Comparison of ENCODE assay signal across 28 mouse cellular contexts in the genomic region with DNA sequence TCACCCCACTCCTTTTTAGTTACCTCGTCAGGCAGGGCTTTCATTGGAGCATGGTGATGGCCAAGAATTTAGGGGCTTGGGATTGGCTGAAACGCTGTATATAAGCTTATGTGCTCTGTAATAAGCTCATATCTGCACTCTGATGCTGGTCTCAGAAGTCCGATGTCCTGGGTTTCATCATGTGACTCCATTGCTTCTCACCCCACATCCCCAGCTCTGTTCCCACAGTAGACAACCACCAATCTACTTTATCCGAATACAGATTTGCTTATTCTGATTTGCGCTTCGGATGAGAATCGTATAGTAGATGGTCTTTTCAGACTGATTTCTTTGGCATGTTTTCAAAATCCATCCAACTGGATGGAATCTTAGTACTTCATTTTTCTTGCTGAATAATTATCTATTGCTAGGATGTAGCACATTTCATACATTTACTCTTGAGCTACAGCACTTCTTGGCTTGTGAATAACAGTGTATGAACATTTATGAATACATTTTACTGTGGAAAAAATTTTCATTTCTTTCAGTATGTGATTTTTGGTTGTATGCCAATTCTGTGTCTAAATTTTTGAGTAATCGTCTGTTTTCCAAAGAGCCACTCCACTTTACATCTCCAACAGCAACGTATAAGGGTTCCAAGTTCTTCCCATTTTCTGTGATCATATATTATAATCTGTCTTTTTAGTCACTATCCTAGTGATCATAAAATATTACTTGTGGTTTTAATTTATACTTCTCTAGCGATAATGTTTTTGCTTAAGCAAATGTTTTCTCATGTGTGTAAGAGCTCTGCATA.
DNase-seq lines count a peak whose midpoint lies in the region; ATAC-seq and TF ChIP-seq lines count a peak whose summit lies in the region.
"Had no signal": no experiment of that assay in that cellular context is flagged by ENCODE, and none has a peak within 500 bp of the region (broad histone marks: within the 10 kb centered on the region; RNA-seq: fewer than 3 reads in every experiment).

No protein-coding gene starts in this region.

- DNase-seq in embryonic facial prominence, embryonic 14.5 days (ENCODE audit: low spot score) = peak; percentile 14
- no peak for DNase-seq in embryonic facial prominence, embryonic 10.5 days (ENCODE audit: low spot score)
- peak; percentile 12 for DNase-seq in hindbrain, postnatal 0 days (ENCODE audit: low spot score)
- no peak for DNase-seq in hindbrain, embryonic 10.5 days (ENCODE audit: low spot score)
- DNase-seq in lung, postnatal 14 days = no peak
- no peak for DNase-seq in layer of hippocampus, postnatal 36 days
- DNase-seq: adrenal gland, postnatal 10 days; cerebellum, adult 11-12 months; cerebellum, adult 9-11 months; heart, adult 2 months; heart, postnatal 4 days; kidney, adult 11 months; kidney, postnatal 36 days; left cerebral cortex, postnatal 4 days; liver; lung, adult 2 months; midbrain, embryonic 14.5 days; right cerebral cortex, postnatal 25 days; thymus, postnatal 14 days had no signal

- no peak overlapping the region for H3K9ac ChIP-seq in embryonic facial prominence, embryonic 14.5 days (ENCODE audit: low read depth, low read length)
- H3K9ac ChIP-seq in hindbrain, postnatal 0 days (replicated peaks; ENCODE audit: low read length) = no peak overlapping the region
- no peak overlapping the region for H3K9ac ChIP-seq in lung, embryonic 16.5 days (ENCODE audit: low read length)
- H3K9ac ChIP-seq: embryonic facial prominence, embryonic 15.5 days; heart, embryonic 12.5 days; hindbrain, embryonic 14.5 days; liver, embryonic 14.5 days; neural tube, embryonic 15.5 days had no signal

- TF ChIP-seq CTCF in hindbrain, postnatal 0 days (IDR thresholded peaks at IDR 0.05; ENCODE audit: low read depth) = no peak

- no peak overlapping the region for H3K4me2 ChIP-seq in embryonic facial prominence, embryonic 14.5 days (ENCODE audit: low read depth, low read length)
- H3K4me2 ChIP-seq in hindbrain, postnatal 0 days (ENCODE audit: low read depth, low read length) = no peak overlapping the region
- H3K4me2 ChIP-seq in lung, embryonic 16.5 days (ENCODE audit: low read depth, low read length) = no peak overlapping the region
- H3K4me2 ChIP-seq: embryonic facial prominence, embryonic 15.5 days; heart, embryonic 12.5 days; hindbrain, embryonic 14.5 days; neural tube, embryonic 15.5 days had no signal

- H3K27me3 ChIP-seq in embryonic facial prominence, embryonic 14.5 days (replicated peaks; ENCODE audit: control insufficient read depth, insufficient read depth, low read length) = no peaks in the 10 kb centered on the region
- no peaks in the 10 kb centered on the region for H3K27me3 ChIP-seq in embryonic facial prominence, embryonic 10.5 days (replicated peaks; ENCODE audit: low read depth, poor library complexity, severe bottlenecking)
- H3K27me3 ChIP-seq in hindbrain, postnatal 0 days (ENCODE audit: insufficient read depth, low read length) = no peaks in the 10 kb centered on the region
- no peaks in the 10 kb centered on the region for H3K27me3 ChIP-seq in hindbrain, embryonic 10.5 days (ENCODE audit: insufficient read depth, poor library complexity, severe bottlenecking)
- no peaks in the 10 kb centered on the region for H3K27me3 ChIP-seq in lung, embryonic 16.5 days (ENCODE audit: control insufficient read depth, insufficient read depth, low read depth, low read length)
- H3K27me3 ChIP-seq: embryonic facial prominence, embryonic 15.5 days; heart, embryonic 12.5 days; neural tube, embryonic 15.5 days; Patski had no signal

- H3K4me1 ChIP-seq in embryonic facial prominence, embryonic 14.5 days (ENCODE audit: control insufficient read depth, insufficient read depth, low read length) = no peaks in the 10 kb centered on the region
- H3K4me1 ChIP-seq in embryonic facial prominence, embryonic 10.5 days = no peaks in the 10 kb centered on the region
- no peaks in the 10 kb centered on the region for H3K4me1 ChIP-seq in hindbrain, postnatal 0 days (ENCODE audit: insufficient read depth, low read length)
- H3K4me1 ChIP-seq in hindbrain, embryonic 10.5 days (replicated peaks) = no peaks in the 10 kb centered on the region
- H3K4me1 ChIP-seq in lung, embryonic 16.5 days (replicated peaks; ENCODE audit: control insufficient read depth, insufficient read depth, low read length) = no peaks in the 10 kb centered on the region
- H3K4me1 ChIP-seq: embryonic facial prominence, embryonic 15.5 days; neural tube, embryonic 15.5 days had no signal

- no peak overlapping the region for H3K27ac ChIP-seq in embryonic facial prominence, embryonic 14.5 days (replicated peaks; ENCODE audit: low read depth, low read length)
- H3K27ac ChIP-seq in embryonic facial prominence, embryonic 10.5 days (replicated peaks) = no peak overlapping the region
- no peak overlapping the region for H3K27ac ChIP-seq in hindbrain, postnatal 0 days
- H3K27ac ChIP-seq in hindbrain, embryonic 10.5 days = no peak overlapping the region
- no peak overlapping the region for H3K27ac ChIP-seq in lung, embryonic 16.5 days (ENCODE audit: low read length)
- H3K27ac ChIP-seq: embryonic facial prominence, embryonic 15.5 days; heart, adult 2 months; hindbrain, embryonic 14.5 days; liver, embryonic 14.5 days; neural tube, embryonic 15.5 days had no signal

- ATAC-seq in embryonic facial prominence, embryonic 14.5 days (ENCODE audit: low read depth) = no peak
- ATAC-seq in hindbrain, postnatal 0 days = no peak
- peak; percentile 59; the same call in 1 of the 2 replicates for ATAC-seq in lung, embryonic 16.5 days (ENCODE audit: low read depth)
- ATAC-seq: inflammation-experienced regulatory T-cells, adult 6 months; Patski had no signal

- H3K9me3 ChIP-seq in embryonic facial prominence, embryonic 14.5 days (ENCODE audit: control insufficient read depth, low read length) = no peaks in the 10 kb centered on the region
- no peaks in the 10 kb centered on the region for H3K9me3 ChIP-seq in embryonic facial prominence, embryonic 10.5 days
- no peaks in the 10 kb centered on the region for H3K9me3 ChIP-seq in hindbrain, postnatal 0 days (ENCODE audit: low read length)
- H3K9me3 ChIP-seq in hindbrain, embryonic 10.5 days = no peaks in the 10 kb centered on the region
- H3K9me3 ChIP-seq in lung, embryonic 16.5 days (ENCODE audit: control insufficient read depth, low read length) = no peaks in the 10 kb centered on the region
- H3K9me3 ChIP-seq: embryonic facial prominence, embryonic 15.5 days; G1E; heart, embryonic 12.5 days; neural tube, embryonic 15.5 days had no signal

- WGBS in embryonic facial prominence, embryonic 14.5 days = 77% methylated on average over 10 of the region's 10 CpGs
- 93% methylated on average over 10 of the region's 10 CpGs for WGBS in embryonic facial prominence, embryonic 10.5 days
- WGBS in hindbrain, postnatal 0 days = 78% methylated on average over 10 of the region's 10 CpGs
- WGBS in hindbrain, embryonic 10.5 days = 89% methylated on average over 10 of the region's 10 CpGs
- WGBS in lung, embryonic 16.5 days = 49% methylated on average over 10 of the region's 10 CpGs

- H3K4me3 ChIP-seq in embryonic facial prominence, embryonic 14.5 days (ENCODE audit: low read depth, low read length) = no peak overlapping the region
- no peak overlapping the region for H3K4me3 ChIP-seq in embryonic facial prominence, embryonic 10.5 days
- no peak overlapping the region for H3K4me3 ChIP-seq in hindbrain, postnatal 0 days (ENCODE audit: low read length)
- no peak overlapping the region for H3K4me3 ChIP-seq in hindbrain, embryonic 10.5 days
- no peak overlapping the region for H3K4me3 ChIP-seq in lung, embryonic 16.5 days (ENCODE audit: low read length)
- H3K4me3 ChIP-seq: embryonic facial prominence, embryonic 15.5 days; heart, adult 2 months; heart, embryonic 12.5 days; neural tube, embryonic 15.5 days had no signal

- H3K36me3 ChIP-seq in embryonic facial prominence, embryonic 14.5 days (ENCODE audit: control insufficient read depth, insufficient read depth, low read length) = no peaks in the 10 kb centered on the region
- no peaks in the 10 kb centered on the region for H3K36me3 ChIP-seq in embryonic facial prominence, embryonic 10.5 days (replicated peaks)
- H3K36me3 ChIP-seq in hindbrain, postnatal 0 days (ENCODE audit: insufficient read depth, low read length) = no peaks in the 10 kb centered on the region
- H3K36me3 ChIP-seq in hindbrain, embryonic 10.5 days = no peaks in the 10 kb centered on the region
- no peaks in the 10 kb centered on the region for H3K36me3 ChIP-seq in lung, embryonic 16.5 days (ENCODE audit: control insufficient read depth, insufficient read depth, low read length)
- H3K36me3 ChIP-seq: embryonic facial prominence, embryonic 15.5 days; G1E; heart, embryonic 12.5 days; neural tube, embryonic 15.5 days had no signal

Comparison
In these comparisons a context has a peak if more than half of its experiments do, and no peak if none do; other contexts are left out.
1. DNase-seq: peak in embryonic facial prominence, embryonic 14.5 days (single experiment) and hindbrain, postnatal 0 days (single experiment); none in embryonic facial prominence, embryonic 10.5 days (single experiment), hindbrain, embryonic 10.5 days (single experiment), lung, postnatal 14 days (single experiment) and layer of hippocampus, postnatal 36 days (0 of 2).